Comparison of ENCODE assay signal across 9 mouse cellular contexts in genomic region chr5:111580870-111581771, GRCm38 (mm10).
A peak's percentile ranks its signal among the peaks of the same experiment; 100 is the strongest.
DNase-seq lines count a peak whose midpoint lies in the region; ATAC-seq and TF ChIP-seq lines count a peak whose summit lies in the region.
"Had no signal": no experiment of that assay in that cellular context is flagged by ENCODE, and none has a peak within 500 bp of the region (broad histone marks: within the 10 kb centered on the region; RNA-seq: fewer than 3 reads in every experiment).

No protein-coding gene starts in this region.

- DNase-seq in heart, adult 11 months: peak; percentile 89
- DNase-seq in heart, adult 2 months: no peak
- DNase-seq in R1 (ENCODE audit: low read depth, low spot score): peak; percentile 70
- peak; percentile 49 to 69 for DNase-seq in frontal cortex, adult 2 months (ENCODE audit: extremely low spot score in 1 of 2, low spot score in 1 of 2)
- DNase-seq in left cerebral cortex, adult 2 months (ENCODE audit: extremely low spot score in 1 of 2, low spot score in 2 of 2): peak; percentile 55 to 61
- no peak for DNase-seq in thymus, postnatal 25 days
- DNase-seq in adrenal gland, adult 8-10 months: no peak

- H3K4me1 ChIP-seq in heart, adult 2 months (ENCODE audit: control insufficient read depth, insufficient read depth, low read length): peaks cover 7% of the 10 kb centered on the region; the same call in 1 of the 2 replicates
- peaks cover 33% of the 10 kb centered on the region for H3K4me1 ChIP-seq in neural tube, embryonic 14.5 days (ENCODE audit: control insufficient read depth, insufficient read depth, low read length)

- WGBS in heart, adult 2 months: 13% methylated on average over 31 of the region's 31 CpGs
- WGBS in neural tube, embryonic 14.5 days: 2% methylated on average over 31 of the region's 31 CpGs

- no peak for TF ChIP-seq CTCF in heart, adult 2 months (IDR thresholded peaks at IDR 0.05)
- TF ChIP-seq CTCF in left cerebral cortex, adult 2 months (IDR thresholded peaks at IDR 0.05): no peak

- H3K27ac ChIP-seq in heart, adult 2 months: no peak overlapping the region
- peak overlapping the region; percentile 85 for H3K27ac ChIP-seq in left cerebral cortex, adult 2 months
- H3K27ac ChIP-seq in neural tube, embryonic 14.5 days (ENCODE audit: low read depth, low read length): peak overlapping the region; percentile 73

- no peak overlapping the region for H3K9ac ChIP-seq in heart, adult 2 months (ENCODE audit: low read depth, low read length)
- peak overlapping the region; percentile 37 for H3K9ac ChIP-seq in neural tube, embryonic 14.5 days (replicated peaks; ENCODE audit: low read depth, low read length)

- H3K79me2 ChIP-seq in heart, adult 2 months (replicated peaks; ENCODE audit: control insufficient read depth, insufficient read depth, low read length): no peaks in the 10 kb centered on the region

- intact Hi-C loops in heart, adult 2 months (cut with DNase I): no loop called here
- intact Hi-C loops in left cerebral cortex, adult 2 months (cut with DNase I): no loop called here

- no peak for TF ChIP-seq POLR2A in heart, adult 2 months (IDR thresholded peaks at IDR 0.05; ENCODE audit: insufficient read depth, low read depth, low read length)

- H3K4me2 ChIP-seq in neural tube, embryonic 14.5 days (ENCODE audit: low read depth, low read length): peak overlapping the region; percentile 56

- no peak for TF ChIP-seq EP300 in heart, adult 2 months (IDR thresholded peaks at IDR 0.05; ENCODE audit: insufficient read depth, low read depth, low read length)

- H3K4me3 ChIP-seq in heart, adult 2 months: no peak overlapping the region
- peak overlapping the region; percentile 40 for H3K4me3 ChIP-seq in left cerebral cortex, adult 2 months
- H3K4me3 ChIP-seq in neural tube, embryonic 14.5 days (ENCODE audit: low read depth, low read length): peak overlapping the region; percentile 15
- H3K4me3 ChIP-seq: erythroblast, embryonic 14.5 days had no signal

- H3K27me3 ChIP-seq in heart, adult 2 months (ENCODE audit: control insufficient read depth, insufficient read depth, low read length): peaks cover 3% of the 10 kb centered on the region
- no peaks in the 10 kb centered on the region for H3K27me3 ChIP-seq in neural tube, embryonic 14.5 days (ENCODE audit: control insufficient read depth, insufficient read depth, low read length)

- H3K36me3 ChIP-seq in heart, adult 2 months (ENCODE audit: control insufficient read depth, insufficient read depth, low read length): no peaks in the 10 kb centered on the region
- H3K36me3 ChIP-seq in neural tube, embryonic 14.5 days (ENCODE audit: control insufficient read depth, insufficient read depth, low read length): no peaks in the 10 kb centered on the region

- no peaks in the 10 kb centered on the region for H3K9me3 ChIP-seq in neural tube, embryonic 14.5 days (ENCODE audit: control insufficient read depth, low read length)

- peak; percentile 55 for ATAC-seq in neural tube, embryonic 14.5 days (ENCODE audit: low read depth)

Comparison
In these comparisons a context has a peak if more than half of its experiments do, and no peak if none do; other contexts are left out.
1. DNase-seq: peak in heart, adult 11 months (single experiment), R1 (single experiment), frontal cortex, adult 2 months (2 of 2) and left cerebral cortex, adult 2 months (2 of 2); none in heart, adult 2 months (0 of 2), thymus, postnatal 25 days (single experiment) and adrenal gland, adult 8-10 months (single experiment).